Mouse (Mus musculus) kidney, postnatal 4 days (tissue): ENCODE measurements around the gene Slc9a2.
"Not testable (repeated sequence)": the region's sequence is repeated elsewhere in the genome, so short reads cannot be mapped to it uniquely, and the experiment has no call there.

Experiments
- DNase-seq, 2 experiments: peaks; one replicate each; pipeline ENCODE4 v3.0.0; 2021; ENCODE audit warnings: mixed read lengths in 2 of 2

Gene Slc9a2

GRCm38 (mm10) chr1:40680067-40680867, at the start of gene Slc9a2:
Gene Slc9a2 (plus strand): TSS chr1:40680574.
- DNase-seq, result peak; percentile 24 to 46

- peak; percentile 11 to 26 for DNase-seq
These were observed 47.8 kb upstream of the Slc9a2 start for GRCm38 (mm10) chr1:40632407-40633062.

- no peak for DNase-seq
These were observed 45.8 kb upstream of the Slc9a2 start for GRCm38 (mm10) chr1:40634608-40635007.

GRCm38 (mm10) chr1:40648234-40648633, 32.1 kb upstream of the Slc9a2 start:
- DNase-seq, result no peak

- no peak for DNase-seq
These were observed 29.4 kb upstream of the Slc9a2 start for GRCm38 (mm10) chr1:40650803-40651497.

GRCm38 (mm10) chr1:40657035-40657434, 23.3 kb upstream of the Slc9a2 start:
- no peak for DNase-seq

GRCm38 (mm10) chr1:40657978-40658496, 22.3 kb upstream of the Slc9a2 start:
- DNase-seq, result peak; percentile 77 to 80

GRCm38 (mm10) chr1:40659017-40659416, 21.4 kb upstream of the Slc9a2 start:
- peak in 1 of 2 experiments; percentile 18 for DNase-seq

- no peak for DNase-seq
These were observed 20.9 kb upstream of the Slc9a2 start for GRCm38 (mm10) chr1:40659496-40659895.

GRCm38 (mm10) chr1:40660838-40661237, 19.5 kb upstream of the Slc9a2 start:
- no peak for DNase-seq

- no peak for DNase-seq
These were observed 14.7 kb upstream of the Slc9a2 start for GRCm38 (mm10) chr1:40665401-40666370.

- DNase-seq, result not testable (repeated sequence)
These were observed 12.9 kb upstream of the Slc9a2 start for GRCm38 (mm10) chr1:40667442-40667841.

GRCm38 (mm10) chr1:40670025-40670424, 10.3 kb upstream of the Slc9a2 start:
- no peak for DNase-seq

- DNase-seq, result no peak
These were observed 8.9 kb upstream of the Slc9a2 start for GRCm38 (mm10) chr1:40671490-40671889.

GRCm38 (mm10) chr1:40677306-40677705, 3.1 kb upstream of the Slc9a2 start:
- peak; percentile 47 to 64 for DNase-seq

- DNase-seq, result peak; percentile 60 to 78
These were observed 709 bp downstream of the Slc9a2 start for GRCm38 (mm10) chr1:40680868-40681698.

GRCm38 (mm10) chr1:40681699-40682510, 1.5 kb downstream of the Slc9a2 start:
- peak in 1 of 2 experiments; percentile 26 for DNase-seq

GRCm38 (mm10) chr1:40694296-40694695, 13.9 kb downstream of the Slc9a2 start:
- no peak for DNase-seq

- DNase-seq, result no peak
These were observed 16.1 kb downstream of the Slc9a2 start for GRCm38 (mm10) chr1:40696436-40696835.

GRCm38 (mm10) chr1:40705099-40705498, 24.7 kb downstream of the Slc9a2 start:
- DNase-seq, result no peak
